Mouse (Mus musculus): Measurements from ENCODE around the gene Rhoq. TPM values are rescaled to one million over a fixed set of nuclear protein-coding genes. Genes with fewer than 3 reads are reported as not detected.

The Rhoq gene
- polyA plus RNA-seq, 1 experiment from 2014 or later, result 10.7 TPM

DNA sequence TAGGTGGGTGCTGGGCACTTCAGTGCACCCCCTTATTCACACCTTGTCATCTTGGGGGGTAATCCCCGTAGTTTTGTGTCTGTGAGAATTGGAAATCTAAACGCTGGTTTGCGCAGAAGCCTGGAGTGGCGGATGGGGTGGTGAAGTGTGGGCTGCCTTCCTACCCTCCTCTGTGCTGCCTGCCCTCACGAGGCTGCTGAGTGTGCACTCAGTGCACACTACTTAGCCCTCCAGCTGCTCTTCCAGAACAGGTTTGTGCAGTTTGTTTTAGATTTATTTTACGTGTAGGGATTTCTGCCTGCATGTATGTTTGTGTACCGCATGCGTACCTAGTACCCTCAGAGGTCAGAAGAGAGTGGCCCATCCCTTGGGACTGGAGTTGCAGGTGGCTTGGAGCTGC is 28.4 kb downstream of the Rhoq start:
- Histone ChIP-seq H3K9me3 (ENCODE audit: low read length) (no peaks in the 10 kb centered on the region), H3K9ac (replicated peaks; ENCODE audit: low read depth) (no peak overlapping the region), H3K4me2 (replicated peaks; ENCODE audit: low read depth, low read length) (no peak overlapping the region), H3K27me3 (replicated peaks; ENCODE audit: insufficient read depth, low read length) (no peaks in the 10 kb centered on the region), H3K27ac (ENCODE audit: low read length) (peak overlapping the region; percentile 35; the same call in 1 of the 2 replicates), H3K4me1 (ENCODE audit: insufficient read depth, low read depth, low read length) (no peaks in the 10 kb centered on the region), H3K4me3 (ENCODE audit: low read depth, low read length) (no peak overlapping the region), H3K36me3 (ENCODE audit: insufficient read depth, low read length) (no peaks in the 10 kb centered on the region)
- DNase-seq (ENCODE audit: low spot score), result peak; percentile 69
- 58% methylated on average over 8 of the region's 8 CpGs for WGBS
- peak; percentile 94 for ATAC-seq
- TF ChIP-seq EP300 (IDR thresholded peaks at IDR 0.05), result no peak
- TF ChIP-seq CTCF (IDR thresholded peaks at IDR 0.05), result no peak

DNA sequence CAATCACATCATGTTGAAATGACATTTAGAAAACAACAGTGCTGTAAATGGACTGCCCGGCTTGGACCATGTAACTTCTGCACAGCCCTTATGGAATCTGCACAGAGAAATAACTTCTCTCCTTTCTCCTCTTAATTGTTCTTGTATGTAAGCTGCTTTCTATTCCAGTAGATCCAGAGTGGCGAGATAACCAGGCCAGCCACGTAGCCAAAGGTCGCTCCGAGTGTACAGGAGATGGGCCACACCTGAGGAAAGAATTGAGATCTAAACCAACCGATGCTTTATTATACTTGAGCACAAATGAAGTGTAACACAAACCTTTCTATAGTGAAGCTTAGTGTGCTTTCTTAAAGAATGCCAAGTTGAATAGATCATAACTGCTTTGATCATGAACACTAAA is 34.4 kb downstream of the Rhoq start:
- H3K9me3 ChIP-seq (ENCODE audit: low read length), result no peaks in the 10 kb centered on the region
- TF ChIP-seq CTCF (IDR thresholded peaks at IDR 0.05) (no peak), EP300 (IDR thresholded peaks at IDR 0.05) (no peak)
- no peak overlapping the region for H3K4me2 ChIP-seq (replicated peaks; ENCODE audit: low read depth, low read length)
- no peak overlapping the region for H3K9ac ChIP-seq (replicated peaks; ENCODE audit: low read depth)
- H3K27me3 ChIP-seq (replicated peaks; ENCODE audit: insufficient read depth, low read length), result no peaks in the 10 kb centered on the region
- WGBS, result 86% methylated on average over 6 of the region's 6 CpGs
- H3K27ac ChIP-seq (ENCODE audit: low read length), result no peak overlapping the region
- H3K36me3 ChIP-seq (ENCODE audit: insufficient read depth, low read length), result peaks cover 14% of the 10 kb centered on the region; the same call in 1 of the 2 replicates
- H3K4me1 ChIP-seq (ENCODE audit: insufficient read depth, low read depth, low read length), result no peaks in the 10 kb centered on the region
- no peak overlapping the region for H3K4me3 ChIP-seq (ENCODE audit: low read depth, low read length)
- no peak for ATAC-seq
- no peak for DNase-seq (ENCODE audit: low spot score)

DNA sequence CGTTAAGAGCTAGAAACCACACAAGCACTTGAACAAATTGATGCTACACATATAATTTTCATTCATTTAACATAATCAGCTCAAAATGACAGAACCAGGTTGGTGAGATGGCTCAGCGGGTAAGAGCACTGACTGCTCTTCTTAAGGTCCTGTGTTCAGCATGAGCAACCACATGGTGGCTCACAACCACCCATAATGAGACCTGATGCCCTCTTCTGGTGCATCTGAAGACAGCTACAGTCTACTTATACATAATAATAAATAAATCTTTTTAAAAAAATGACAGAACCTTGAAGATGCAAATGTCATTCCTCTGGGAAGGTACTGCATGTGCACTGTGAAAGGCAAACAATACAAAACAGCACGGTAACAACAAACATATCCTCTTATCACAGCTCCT is 46.1 kb downstream of the Rhoq start:
- no peaks in the 10 kb centered on the region for H3K27me3 ChIP-seq (replicated peaks; ENCODE audit: insufficient read depth, low read length)
- WGBS, result 92% methylated on average over 3 of the region's 3 CpGs
- H3K9ac ChIP-seq (replicated peaks; ENCODE audit: low read depth), result no peak overlapping the region
- no peak overlapping the region for H3K4me2 ChIP-seq (replicated peaks; ENCODE audit: low read depth, low read length)
- no peaks in the 10 kb centered on the region for H3K9me3 ChIP-seq (ENCODE audit: low read length)
- TF ChIP-seq EP300 (IDR thresholded peaks at IDR 0.05), result no peak
- TF ChIP-seq CTCF (IDR thresholded peaks at IDR 0.05), result peak; percentile 37
- no peak overlapping the region for H3K4me3 ChIP-seq (ENCODE audit: low read depth, low read length)
- no peaks in the 10 kb centered on the region for H3K4me1 ChIP-seq (ENCODE audit: insufficient read depth, low read depth, low read length)
- DNase-seq (ENCODE audit: low spot score), result no peak
- no peaks in the 10 kb centered on the region for H3K36me3 ChIP-seq (ENCODE audit: insufficient read depth, low read length)
- ATAC-seq, result no peak
- no peak overlapping the region for H3K27ac ChIP-seq (ENCODE audit: low read length)

DNA sequence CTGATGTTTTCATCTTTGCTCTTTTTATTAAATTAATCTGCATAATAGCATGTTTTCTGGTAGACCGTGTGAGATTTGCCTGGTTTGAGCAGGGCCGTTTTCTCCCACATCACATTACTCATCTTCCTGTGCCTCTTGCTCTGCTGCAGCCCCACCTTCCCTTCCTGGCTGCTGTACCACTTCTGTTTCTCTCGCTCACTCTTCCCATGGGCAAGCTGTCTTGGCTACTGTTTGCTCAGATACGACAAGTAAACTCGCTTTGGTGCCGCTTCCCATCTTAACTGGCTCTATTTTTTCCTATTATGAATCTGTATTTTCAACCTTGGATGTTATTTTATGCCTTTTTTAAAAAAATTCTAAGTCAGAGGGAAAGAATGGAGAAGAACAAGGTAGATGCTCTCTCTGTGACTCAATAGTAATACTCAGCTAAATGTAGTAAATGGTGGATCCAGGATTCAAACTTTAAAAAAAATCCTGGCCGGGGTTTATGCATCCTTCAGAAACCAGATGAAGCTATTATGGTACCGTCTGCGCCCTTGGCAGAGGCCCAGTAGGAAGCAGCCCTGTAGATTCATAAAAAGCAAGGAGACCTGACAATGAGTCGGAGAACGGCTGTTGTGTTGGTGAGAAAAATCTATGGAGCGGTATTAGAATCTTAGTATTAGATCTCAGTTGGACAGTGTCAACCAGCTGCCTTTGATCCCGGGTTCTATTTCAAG is 48.6 kb downstream of the Rhoq start:
- Histone ChIP-seq H3K27ac (ENCODE audit: low read length) (no peak overlapping the region), H3K9me3 (ENCODE audit: low read length) (no peaks in the 10 kb centered on the region), H3K9ac (replicated peaks; ENCODE audit: low read depth) (no peak overlapping the region), H3K4me3 (ENCODE audit: low read depth, low read length) (no peak overlapping the region), H3K4me1 (ENCODE audit: insufficient read depth, low read depth, low read length) (no peaks in the 10 kb centered on the region), H3K4me2 (replicated peaks; ENCODE audit: low read depth, low read length) (no peak overlapping the region), H3K27me3 (replicated peaks; ENCODE audit: insufficient read depth, low read length) (no peaks in the 10 kb centered on the region), H3K36me3 (ENCODE audit: insufficient read depth, low read length) (no peaks in the 10 kb centered on the region)
- TF ChIP-seq EP300 (IDR thresholded peaks at IDR 0.05) (no peak), CTCF (IDR thresholded peaks at IDR 0.05) (no peak)
- 79% methylated on average over 13 of the region's 13 CpGs for WGBS
- ATAC-seq (no peak), DNase-seq (ENCODE audit: low spot score) (no peak)

DNA sequence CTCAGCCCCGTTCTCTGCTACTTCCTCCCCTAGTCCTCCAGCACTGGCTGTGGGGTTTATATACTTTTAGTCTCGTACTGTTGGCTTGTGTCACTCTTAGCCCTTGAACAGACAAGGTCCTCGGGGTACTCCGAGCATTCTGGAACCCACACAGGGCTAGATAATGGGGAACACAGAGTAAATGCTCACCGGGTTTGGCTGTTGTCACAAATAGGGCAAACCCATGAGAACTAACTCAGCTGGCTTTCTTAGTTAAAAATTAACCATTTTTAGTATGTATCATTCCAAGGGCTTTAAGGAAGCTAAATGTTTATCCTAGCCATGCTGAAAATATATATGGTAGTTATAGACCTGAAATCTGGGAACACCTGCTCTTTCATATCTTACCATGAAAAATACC is 56.8 kb downstream of the Rhoq start:
- no peaks in the 10 kb centered on the region for H3K4me1 ChIP-seq (ENCODE audit: insufficient read depth, low read depth, low read length)
- 83% methylated on average over 5 of the region's 5 CpGs for WGBS

DNA sequence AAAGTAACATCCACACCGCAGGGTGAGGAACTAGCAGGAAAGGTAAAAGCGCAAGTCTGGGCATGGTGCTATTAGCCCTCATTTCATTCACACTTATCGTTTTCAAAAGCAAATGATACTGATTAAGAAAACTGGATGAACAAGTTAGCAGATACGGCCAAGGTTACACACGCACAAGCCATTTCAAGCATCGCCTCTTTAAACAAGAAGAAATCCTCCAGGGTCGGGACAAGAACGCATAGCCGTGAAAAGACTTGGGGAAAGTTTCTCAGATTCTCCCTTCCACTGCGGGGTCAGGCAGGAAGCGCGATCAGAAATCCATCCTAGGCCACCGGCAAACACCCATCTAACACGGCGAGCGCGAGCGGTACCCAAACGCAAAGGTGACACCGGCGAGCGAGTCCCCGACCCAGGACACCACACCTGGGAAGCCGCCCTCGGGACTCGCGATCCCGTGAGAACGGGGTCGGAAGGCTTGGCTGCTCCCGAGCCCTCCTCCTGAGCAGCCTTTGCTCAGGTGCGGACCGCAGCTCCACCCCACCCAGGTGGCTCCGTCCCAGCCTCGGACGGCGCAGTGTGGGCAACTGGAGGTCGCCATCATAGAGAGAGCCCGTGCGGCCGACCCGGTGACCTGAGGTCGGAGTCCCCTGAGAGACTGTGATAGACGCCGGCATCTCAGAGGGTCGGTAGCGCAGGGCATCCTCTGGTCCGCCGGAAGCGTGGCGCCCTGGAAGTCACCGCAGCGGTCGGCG is 61.8 kb downstream of the Rhoq start:
- Histone ChIP-seq H3K4me2 (replicated peaks; ENCODE audit: low read depth, low read length) (peak overlapping the region; percentile 94), H3K9me3 (ENCODE audit: low read length) (no peaks in the 10 kb centered on the region), H3K4me3 (ENCODE audit: low read depth, low read length) (peak overlapping the region; percentile 70), H3K36me3 (ENCODE audit: insufficient read depth, low read length) (no peaks in the 10 kb centered on the region), H3K27me3 (replicated peaks; ENCODE audit: insufficient read depth, low read length) (no peaks in the 10 kb centered on the region), H3K9ac (replicated peaks; ENCODE audit: low read depth) (peak overlapping the region; percentile 24), H3K4me1 (ENCODE audit: insufficient read depth, low read depth, low read length) (no peaks in the 10 kb centered on the region), H3K27ac (ENCODE audit: low read length) (no peak overlapping the region)
- ATAC-seq (peak; percentile 53), DNase-seq (ENCODE audit: low spot score) (peak; percentile 13)
- TF ChIP-seq CTCF (IDR thresholded peaks at IDR 0.05) (no peak), EP300 (IDR thresholded peaks at IDR 0.05) (no peak)
- 1% methylated on average over 53 of the region's 55 CpGs for WGBS

More for the DNA sequence above, 56.8 kb downstream of the Rhoq start:
- no peak for TF ChIP-seq CTCF (IDR thresholded peaks at IDR 0.05)
- TF ChIP-seq EP300 (IDR thresholded peaks at IDR 0.05), result no peak
- DNase-seq (ENCODE audit: low spot score), result no peak
- Histone ChIP-seq H3K36me3 (ENCODE audit: insufficient read depth, low read length) (no peaks in the 10 kb centered on the region), H3K9me3 (ENCODE audit: low read length) (no peaks in the 10 kb centered on the region), H3K4me3 (ENCODE audit: low read depth, low read length) (no peak overlapping the region), H3K27ac (ENCODE audit: low read length) (no peak overlapping the region), H3K27me3 (replicated peaks; ENCODE audit: insufficient read depth, low read length) (no peaks in the 10 kb centered on the region), H3K9ac (replicated peaks; ENCODE audit: low read depth) (no peak overlapping the region), H3K4me2 (replicated peaks; ENCODE audit: low read depth, low read length) (no peak overlapping the region)
- no peak for ATAC-seq

All from lung, postnatal 0 days (tissue).